Mouse (Mus musculus) cerebellum, adult 9-10 months (tissue): ENCODE measurements around the gene Bcl2l15.
A peak's percentile ranks its signal among the peaks of the same experiment; 100 is the strongest.
"Not testable (repeated sequence)": the region's sequence is repeated elsewhere in the genome, so short reads cannot be mapped to it uniquely, and the experiment has no call there.

Experiments
- DNase-seq: peaks from one replicate; pipeline ENCODE4 v3.0.0; 2022

The Bcl2l15 gene

GRCm38 (mm10) chr3:103834001-103834400 lies 1.6 kb downstream of the Bcl2l15 start:
- no peak for DNase-seq

- no peak for DNase-seq
These were observed 3.0 kb downstream of the Bcl2l15 start for GRCm38 (mm10) chr3:103835272-103835950.

- DNase-seq, result peak; percentile 80
These were observed 3.5 kb downstream of the Bcl2l15 start for GRCm38 (mm10) chr3:103835951-103836310.

- DNase-seq, result no peak
These were observed 4.1 kb downstream of the Bcl2l15 start for GRCm38 (mm10) chr3:103836453-103836852.

- no peak for DNase-seq
These were observed 7.3 kb downstream of the Bcl2l15 start for GRCm38 (mm10) chr3:103839711-103840110.

GRCm38 (mm10) chr3:103840195-103840594 lies 7.8 kb downstream of the Bcl2l15 start:
- DNase-seq, result not testable (repeated sequence)

- DNase-seq, result not testable (repeated sequence)
These were observed 8.5 kb downstream of the Bcl2l15 start for GRCm38 (mm10) chr3:103840946-103841345.

- peak; percentile 96 for DNase-seq
These were observed 18.4 kb downstream of the Bcl2l15 start for GRCm38 (mm10) chr3:103850644-103851363.

- DNase-seq, result peak; percentile 69
These were observed 19.1 kb downstream of the Bcl2l15 start for GRCm38 (mm10) chr3:103851481-103851880.

GRCm38 (mm10) chr3:103851882-103852281 lies 19.5 kb downstream of the Bcl2l15 start:
- DNase-seq, result peak; percentile 72

GRCm38 (mm10) chr3:103852565-103853299 lies 20.3 kb downstream of the Bcl2l15 start:
- DNase-seq, result peak; percentile 95

- no peak for DNase-seq
These were observed 21.4 kb downstream of the Bcl2l15 start for GRCm38 (mm10) chr3:103853804-103854203.

GRCm38 (mm10) chr3:103857036-103857805 lies 24.8 kb downstream of the Bcl2l15 start:
- DNase-seq, result peak; percentile 76

- no peak for DNase-seq
These were observed 25.7 kb downstream of the Bcl2l15 start for GRCm38 (mm10) chr3:103857977-103858563.

GRCm38 (mm10) chr3:103858881-103859801 lies 26.7 kb downstream of the Bcl2l15 start, which contains the start of gene Ptpn22:
Gene Ptpn22 (plus strand): TSS chr3:103859795.
- no peak for DNase-seq

GRCm38 (mm10) chr3:103859851-103860391 lies 27.5 kb downstream of the Bcl2l15 start:
- DNase-seq, result no peak

- DNase-seq, result no peak
These were observed 30.4 kb downstream of the Bcl2l15 start for GRCm38 (mm10) chr3:103862721-103863220.

- no peak for DNase-seq
These were observed 31.8 kb downstream of the Bcl2l15 start for GRCm38 (mm10) chr3:103864200-103864599.

GRCm38 (mm10) chr3:103867424-103867971 lies 35.1 kb downstream of the Bcl2l15 start:
- DNase-seq, result no peak

GRCm38 (mm10) chr3:103868008-103868407 lies 35.6 kb downstream of the Bcl2l15 start:
- DNase-seq, result no peak
